Mouse (Mus musculus): ENCODE measurements at regions not wholly inside any gene's neighbourhood (a gene's known extent, or its start where the extent isn't known, plus 50 kb on each side); places are given as distances from the start of the nearest gene placed in this dataset.

DNA sequence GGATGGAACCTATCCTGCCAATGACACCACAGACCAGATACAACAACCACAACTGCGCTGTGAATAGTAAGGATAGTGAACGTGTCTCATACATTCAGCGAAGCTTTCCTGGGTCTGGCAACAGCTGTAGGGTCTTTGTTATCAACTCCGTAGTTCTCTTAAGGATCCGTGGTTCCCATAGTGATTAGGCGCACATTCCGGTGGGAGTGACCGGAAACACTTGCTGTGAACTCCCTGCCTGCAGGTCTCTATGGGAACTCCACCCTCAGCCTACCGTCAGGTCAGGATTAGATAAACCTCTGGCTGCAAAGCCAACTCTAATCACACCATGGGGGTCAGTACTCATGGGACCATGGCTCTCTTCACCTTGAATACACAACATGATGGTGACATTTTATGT lies 53.8 kb upstream of the Sh3gl3 start:
- DNase-seq (ENCODE audit: extremely low read depth), result no peak
- H3K9me3 ChIP-seq (replicated peaks; ENCODE audit: low read length), result no peaks in the 10 kb centered on the region
- in situ Hi-C loops (cut with MboI; ENCODE audit: low pct_ligation_motif_present, low pct_unique_long_range_greater_than_20kb, low sequenced_read_pairs), result loop anchor here (5.0 to 25.0 kb wide), 3 partner anchors 147 to 333 kb away; partner anchors contain the start of gene 3110040N11Rik
- H3K9ac ChIP-seq (ENCODE audit: insufficient read depth, low read depth), result no peak overlapping the region
- H3K27ac ChIP-seq (ENCODE audit: insufficient read depth, low read depth), result no peak overlapping the region
- no peak for TF ChIP-seq SMC3 (IDR thresholded peaks at IDR 0.05; ENCODE audit: low read depth, low read length)
- TF ChIP-seq SIN3A (IDR thresholded peaks at IDR 0.05; ENCODE audit: low read length), result no peak
- no peak for TF ChIP-seq TBP (conservative IDR thresholded peaks at IDR 0.05; ENCODE audit: low read depth, low read length)
- TF ChIP-seq ELF1 (IDR thresholded peaks at IDR 0.05; ENCODE audit: low read depth, low read length), result no peak
- no peak for TF ChIP-seq JUND (conservative IDR thresholded peaks at IDR 0.05; ENCODE audit: low read depth, low read length)
- TF ChIP-seq HCFC1 (IDR thresholded peaks at IDR 0.05; ENCODE audit: low read depth, low read length), result no peak
- no peak for TF ChIP-seq JUN (IDR thresholded peaks at IDR 0.05; ENCODE audit: insufficient read depth, low read depth, low read length)
- no peak for TF ChIP-seq POLR2A (IDR thresholded peaks at IDR 0.05; ENCODE audit: low read depth, low read length)
- no peak for TF ChIP-seq NRF1 (IDR thresholded peaks at IDR 0.05; ENCODE audit: low read depth, low read length)
- no peak for TF ChIP-seq E2F4 (IDR thresholded peaks at IDR 0.05; ENCODE audit: insufficient replicate concordance, low read depth, low read length)
- H3K4me3 ChIP-seq (replicated peaks in 1 of 3; ENCODE audit: low read depth in 2 of 3, low read length in 2 of 3, poor library complexity in 1 of 3), result no peak overlapping the region
- no peak overlapping the region for H3K4me2 ChIP-seq (ENCODE audit: insufficient read depth, low read depth, poor library complexity, severe bottlenecking)
- peaks cover 20% of the 10 kb centered on the region for H3K27me3 ChIP-seq (replicated peaks)
- no peaks in the 10 kb centered on the region for H3K79me2 ChIP-seq (replicated peaks; ENCODE audit: control insufficient read depth, extremely low read depth, insufficient read depth, poor library complexity, severe bottlenecking)
- no peaks in the 10 kb centered on the region for H3K36me3 ChIP-seq (replicated peaks in 1 of 2; ENCODE audit: control insufficient read depth in 1 of 2, insufficient read depth in 1 of 2, low read length in 1 of 2)
- H3K4me1 ChIP-seq (ENCODE audit: control insufficient read depth in 1 of 2, insufficient read depth in 2 of 2), result no peaks in the 10 kb centered on the region
- dilution Hi-C loops (cut with MboI; ENCODE audit: extremely low pct_ligation_motif_present, extremely low pct_unique_long_range_greater_than_20kb, low sequenced_read_pairs), result no loop called here

DNA sequence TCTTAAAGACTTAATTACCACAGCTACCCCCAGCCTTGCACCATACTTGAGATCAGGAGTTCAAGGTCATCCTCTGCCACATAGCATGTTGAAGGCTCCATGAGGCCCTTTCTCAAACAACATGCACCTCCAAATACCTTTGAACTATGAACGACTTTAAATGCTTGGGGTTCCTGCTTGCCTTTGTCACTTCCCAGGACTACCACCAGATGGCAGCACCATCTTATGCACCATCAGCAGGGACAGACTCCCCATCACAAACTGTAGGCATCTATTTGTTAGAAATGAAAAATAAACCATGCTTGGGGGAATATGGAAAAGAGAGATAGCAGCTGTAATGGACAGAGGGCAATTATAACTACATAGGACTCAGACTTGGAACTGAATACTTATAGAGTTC lies 51.9 kb upstream of the Sh3gl3 start:
- dilution Hi-C loops (cut with MboI; ENCODE audit: extremely low pct_ligation_motif_present, extremely low pct_unique_long_range_greater_than_20kb, low sequenced_read_pairs), result no loop called here
- DNase-seq (ENCODE audit: extremely low read depth), result peak; percentile 66
- no peaks in the 10 kb centered on the region for H3K36me3 ChIP-seq (replicated peaks in 1 of 2; ENCODE audit: control insufficient read depth in 1 of 2, insufficient read depth in 1 of 2, low read length in 1 of 2)
- peaks cover 15% of the 10 kb centered on the region for H3K27me3 ChIP-seq (replicated peaks)
- TF ChIP-seq NELFE (IDR thresholded peaks at IDR 0.05; ENCODE audit: low read depth, low read length), result no peak
- peak; percentile 84 for TF ChIP-seq RAD21 (IDR thresholded peaks at IDR 0.05; ENCODE audit: low read depth, low read length)
- TF ChIP-seq CTCF (conservative IDR thresholded peaks at IDR 0.05 in 1 of 2, IDR thresholded peaks at IDR 0.05 in 1 of 2; ENCODE audit: low read depth in 2 of 2, low read length in 2 of 2), result peak; percentile 84 to 93
- peak; percentile 95 for TF ChIP-seq SMC3 (IDR thresholded peaks at IDR 0.05; ENCODE audit: low read depth, low read length)
- peak; percentile 76 for TF ChIP-seq ZC3H11A (IDR thresholded peaks at IDR 0.05; ENCODE audit: low read depth, low read length)
- TF ChIP-seq ZKSCAN1 (IDR thresholded peaks at IDR 0.05; ENCODE audit: borderline replicate concordance, low read depth, low read length), result no peak
- no peak for TF ChIP-seq ETS1 (conservative IDR thresholded peaks at IDR 0.05; ENCODE audit: low read depth, low read length)
- TF ChIP-seq USF2 (conservative IDR thresholded peaks at IDR 0.05; ENCODE audit: low read depth, low read length), result no peak
- in situ Hi-C loops (cut with MboI; ENCODE audit: low pct_ligation_motif_present, low pct_unique_long_range_greater_than_20kb, low sequenced_read_pairs), result loop anchor here (5.0 to 25.0 kb wide), 3 partner anchors 146 to 334 kb away; partner anchors contain the start of gene 3110040N11Rik
- H3K9ac ChIP-seq (ENCODE audit: insufficient read depth, low read depth), result no peak overlapping the region
- no peak overlapping the region for H3K4me3 ChIP-seq (replicated peaks in 1 of 3; ENCODE audit: low read depth in 2 of 3, low read length in 2 of 3, poor library complexity in 1 of 3)
- no peaks in the 10 kb centered on the region for H3K9me3 ChIP-seq (replicated peaks; ENCODE audit: low read length)
- H3K4me1 ChIP-seq (ENCODE audit: control insufficient read depth in 1 of 2, insufficient read depth in 2 of 2), result no peaks in the 10 kb centered on the region
- no peak overlapping the region for H3K27ac ChIP-seq (ENCODE audit: insufficient read depth, low read depth)
- no peaks in the 10 kb centered on the region for H3K79me2 ChIP-seq (replicated peaks; ENCODE audit: control insufficient read depth, extremely low read depth, insufficient read depth, poor library complexity, severe bottlenecking)
- no peak overlapping the region for H3K4me2 ChIP-seq (ENCODE audit: insufficient read depth, low read depth, poor library complexity, severe bottlenecking)
